Mouse (Mus musculus): ENCODE data around the gene Bcas3. TPM values are rescaled to one million over a fixed set of nuclear protein-coding genes. Genes with fewer than 3 reads are reported as not detected.

Bcas3 gene
- polyA plus RNA-seq, 1 experiment from 2014 or later = 28.0 TPM

- no peak overlapping the region for H3K4me3 ChIP-seq (ENCODE audit: low read depth, low read length)
- no peaks in the 10 kb centered on the region for H3K27me3 ChIP-seq (replicated peaks; ENCODE audit: control insufficient read depth, insufficient read depth, low read length)
- no peaks in the 10 kb centered on the region for H3K36me3 ChIP-seq (ENCODE audit: control insufficient read depth, insufficient read depth, low read length)
- peaks cover 40% of the 10 kb centered on the region for H3K4me1 ChIP-seq (ENCODE audit: control insufficient read depth, insufficient read depth, low read length)
- DNase-seq (ENCODE audit: low spot score) (peak; percentile 59), ATAC-seq (ENCODE audit: low read depth) (no peak)
- no peaks in the 10 kb centered on the region for H3K9me3 ChIP-seq (ENCODE audit: control insufficient read depth, low read length)
- 28% methylated on average over 5 of the region's 5 CpGs for WGBS
- H3K9ac ChIP-seq (ENCODE audit: low read depth, low read length) = no peak overlapping the region
- H3K4me2 ChIP-seq (ENCODE audit: low read depth, low read length) = no peak overlapping the region
- no peak overlapping the region for H3K27ac ChIP-seq (replicated peaks; ENCODE audit: low read depth, low read length)
These were observed 260.1 kb downstream of the Bcas3 start for GRCm38 (mm10) chr11:85613035-85613434.

GRCm38 (mm10) chr11:85613586-85613985 is 260.6 kb downstream of the Bcas3 start:
- Histone ChIP-seq H3K27me3 (replicated peaks; ENCODE audit: control insufficient read depth, insufficient read depth, low read length) (no peaks in the 10 kb centered on the region), H3K27ac (replicated peaks; ENCODE audit: low read depth, low read length) (no peak overlapping the region), H3K4me3 (ENCODE audit: low read depth, low read length) (no peak overlapping the region), H3K9ac (ENCODE audit: low read depth, low read length) (no peak overlapping the region), H3K4me1 (ENCODE audit: control insufficient read depth, insufficient read depth, low read length) (peaks cover 40% of the 10 kb centered on the region), H3K36me3 (ENCODE audit: control insufficient read depth, insufficient read depth, low read length) (no peaks in the 10 kb centered on the region), H3K4me2 (ENCODE audit: low read depth, low read length) (no peak overlapping the region), H3K9me3 (ENCODE audit: control insufficient read depth, low read length) (no peaks in the 10 kb centered on the region)
- DNase-seq (ENCODE audit: low spot score) (no peak), ATAC-seq (ENCODE audit: low read depth) (no peak)
- WGBS = 56% methylated on average over 3 of the region's 3 CpGs

- H3K4me1 ChIP-seq (ENCODE audit: control insufficient read depth, insufficient read depth, low read length) = peaks cover 43% of the 10 kb centered on the region
- ATAC-seq (ENCODE audit: low read depth) (no peak), DNase-seq (ENCODE audit: low spot score) (no peak)
- no peak overlapping the region for H3K4me3 ChIP-seq (ENCODE audit: low read depth, low read length)
- H3K27me3 ChIP-seq (replicated peaks; ENCODE audit: control insufficient read depth, insufficient read depth, low read length) = no peaks in the 10 kb centered on the region
- no peak overlapping the region for H3K27ac ChIP-seq (replicated peaks; ENCODE audit: low read depth, low read length)
- H3K9me3 ChIP-seq (ENCODE audit: control insufficient read depth, low read length) = no peaks in the 10 kb centered on the region
- no peak overlapping the region for H3K4me2 ChIP-seq (ENCODE audit: low read depth, low read length)
- H3K9ac ChIP-seq (ENCODE audit: low read depth, low read length) = no peak overlapping the region
- WGBS = 63% methylated on average over 7 of the region's 7 CpGs
- no peaks in the 10 kb centered on the region for H3K36me3 ChIP-seq (ENCODE audit: control insufficient read depth, insufficient read depth, low read length)
These were observed 261.5 kb downstream of the Bcas3 start for GRCm38 (mm10) chr11:85614431-85614830.

GRCm38 (mm10) chr11:85615421-85615820 is 262.5 kb downstream of the Bcas3 start:
- Histone ChIP-seq H3K27me3 (replicated peaks; ENCODE audit: control insufficient read depth, insufficient read depth, low read length) (no peaks in the 10 kb centered on the region; the same call in 1 of the 2 replicates), H3K4me2 (ENCODE audit: low read depth, low read length) (no peak overlapping the region), H3K4me3 (ENCODE audit: low read depth, low read length) (no peak overlapping the region), H3K36me3 (ENCODE audit: control insufficient read depth, insufficient read depth, low read length) (no peaks in the 10 kb centered on the region), H3K27ac (replicated peaks; ENCODE audit: low read depth, low read length) (no peak overlapping the region), H3K4me1 (ENCODE audit: control insufficient read depth, insufficient read depth, low read length) (peaks cover 33% of the 10 kb centered on the region), H3K9me3 (ENCODE audit: control insufficient read depth, low read length) (no peaks in the 10 kb centered on the region), H3K9ac (ENCODE audit: low read depth, low read length) (no peak overlapping the region)
- no peak for DNase-seq (ENCODE audit: low spot score)
- WGBS = 22% methylated on average over 7 of the region's 7 CpGs
- ATAC-seq (ENCODE audit: low read depth) = peak; percentile 41; the same call in 1 of the 2 replicates

DNA sequence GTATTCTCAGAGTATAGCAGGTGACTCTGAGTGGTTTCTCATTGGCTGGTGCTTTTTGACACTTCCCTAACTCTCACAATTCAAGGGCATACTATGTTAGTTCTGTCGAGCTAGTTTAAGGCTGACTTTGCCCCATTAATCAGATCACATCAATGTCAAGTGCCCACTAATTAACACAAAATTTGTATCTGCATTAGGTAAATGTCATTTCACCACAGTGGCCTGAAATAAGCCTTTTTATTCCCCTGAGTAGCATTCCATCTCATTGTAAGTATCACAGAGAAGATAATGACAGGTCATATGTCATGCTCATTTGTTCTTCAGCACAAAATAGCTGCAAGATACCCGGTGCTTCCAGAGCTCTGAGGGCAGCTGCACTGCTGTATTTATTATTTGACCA is 268.5 kb downstream of the Bcas3 start:
- Histone ChIP-seq H3K27ac (replicated peaks; ENCODE audit: low read depth, low read length) (no peak overlapping the region), H3K4me1 (ENCODE audit: control insufficient read depth, insufficient read depth, low read length) (peaks cover 23% of the 10 kb centered on the region), H3K9ac (ENCODE audit: low read depth, low read length) (no peak overlapping the region), H3K9me3 (ENCODE audit: control insufficient read depth, low read length) (no peaks in the 10 kb centered on the region), H3K27me3 (replicated peaks; ENCODE audit: control insufficient read depth, insufficient read depth, low read length) (no peaks in the 10 kb centered on the region; the same call in 1 of the 2 replicates), H3K36me3 (ENCODE audit: control insufficient read depth, insufficient read depth, low read length) (no peaks in the 10 kb centered on the region), H3K4me3 (ENCODE audit: low read depth, low read length) (no peak overlapping the region), H3K4me2 (ENCODE audit: low read depth, low read length) (no peak overlapping the region)
- ATAC-seq (ENCODE audit: low read depth) (no peak), DNase-seq (ENCODE audit: low spot score) (no peak)
- 38% methylated on average over 2 of the region's 2 CpGs for WGBS

DNA sequence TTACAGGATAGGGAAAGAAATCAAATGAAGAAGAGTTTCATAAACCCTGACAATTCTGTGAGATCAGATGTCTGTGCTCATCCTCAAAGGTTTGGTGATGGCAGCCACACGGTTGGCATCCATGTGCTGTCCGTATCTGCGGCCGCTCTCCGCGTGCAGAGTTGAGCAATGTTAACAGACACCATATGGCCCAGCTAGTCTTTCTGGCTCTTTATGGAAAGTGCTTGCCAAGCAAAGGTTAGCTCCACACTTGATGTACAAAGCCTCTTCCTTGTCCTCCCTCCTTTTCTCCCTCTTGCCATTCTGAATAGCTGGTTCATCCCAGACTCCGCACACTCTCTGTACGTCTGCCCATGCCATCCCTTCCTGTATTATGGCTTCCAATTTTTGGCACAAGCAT is 269.0 kb downstream of the Bcas3 start:
- no peaks in the 10 kb centered on the region; the same call in 1 of the 2 replicates for H3K27me3 ChIP-seq (replicated peaks; ENCODE audit: control insufficient read depth, insufficient read depth, low read length)
- ATAC-seq (ENCODE audit: low read depth) (no peak), DNase-seq (ENCODE audit: low spot score) (no peak)
- H3K4me1 ChIP-seq (ENCODE audit: control insufficient read depth, insufficient read depth, low read length) = peaks cover 25% of the 10 kb centered on the region
- H3K4me2 ChIP-seq (ENCODE audit: low read depth, low read length) = no peak overlapping the region
- H3K9ac ChIP-seq (ENCODE audit: low read depth, low read length) = no peak overlapping the region
- no peak overlapping the region for H3K27ac ChIP-seq (replicated peaks; ENCODE audit: low read depth, low read length)
- H3K9me3 ChIP-seq (ENCODE audit: control insufficient read depth, low read length) = no peaks in the 10 kb centered on the region
- no peaks in the 10 kb centered on the region for H3K36me3 ChIP-seq (ENCODE audit: control insufficient read depth, insufficient read depth, low read length)
- no peak overlapping the region for H3K4me3 ChIP-seq (ENCODE audit: low read depth, low read length)
- 58% methylated on average over 8 of the region's 8 CpGs for WGBS

- H3K27ac ChIP-seq (replicated peaks; ENCODE audit: low read depth, low read length) = no peak overlapping the region
- H3K36me3 ChIP-seq (ENCODE audit: control insufficient read depth, insufficient read depth, low read length) = no peaks in the 10 kb centered on the region
- peaks cover 36% of the 10 kb centered on the region for H3K4me1 ChIP-seq (ENCODE audit: control insufficient read depth, insufficient read depth, low read length)
- no peak for DNase-seq (ENCODE audit: low spot score)
- no peak overlapping the region for H3K4me3 ChIP-seq (ENCODE audit: low read depth, low read length)
- no peaks in the 10 kb centered on the region; the same call in 1 of the 2 replicates for H3K27me3 ChIP-seq (replicated peaks; ENCODE audit: control insufficient read depth, insufficient read depth, low read length)
- H3K4me2 ChIP-seq (ENCODE audit: low read depth, low read length) = no peak overlapping the region
- H3K9ac ChIP-seq (ENCODE audit: low read depth, low read length) = no peak overlapping the region
- no peaks in the 10 kb centered on the region for H3K9me3 ChIP-seq (ENCODE audit: control insufficient read depth, low read length)
- no peak for ATAC-seq (ENCODE audit: low read depth)
- WGBS = 44% methylated on average over 5 of the region's 5 CpGs
These were observed 272.2 kb downstream of the Bcas3 start for GRCm38 (mm10) chr11:85625206-85625605.

DNA sequence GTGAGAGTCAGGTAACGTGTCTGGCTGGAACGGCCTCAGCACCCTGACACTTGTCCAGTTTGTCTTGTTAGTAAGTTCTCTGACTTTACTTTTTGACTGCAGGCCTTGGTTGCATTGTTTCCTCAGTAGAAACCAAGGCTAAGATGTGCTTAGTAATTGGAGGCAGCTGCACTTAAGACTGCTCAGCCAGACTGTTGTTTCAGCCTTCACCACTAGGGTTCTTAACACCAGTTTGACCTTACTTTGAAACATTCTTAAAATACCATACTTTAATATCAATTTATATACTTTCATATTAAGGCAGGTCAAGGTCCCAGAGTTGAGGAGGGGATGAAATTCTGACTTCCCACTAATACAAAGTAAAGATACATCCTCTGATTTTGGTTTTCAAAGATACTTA is 273.9 kb downstream of the Bcas3 start:
- Histone ChIP-seq H3K27me3 (replicated peaks; ENCODE audit: control insufficient read depth, insufficient read depth, low read length) (no peaks in the 10 kb centered on the region), H3K36me3 (ENCODE audit: control insufficient read depth, insufficient read depth, low read length) (no peaks in the 10 kb centered on the region), H3K9me3 (ENCODE audit: control insufficient read depth, low read length) (no peaks in the 10 kb centered on the region), H3K27ac (replicated peaks; ENCODE audit: low read depth, low read length) (0 out of 2 replicates have a peak overlapping the region, but pooled peaks have one; percentile 28), H3K4me3 (ENCODE audit: low read depth, low read length) (no peak overlapping the region), H3K4me2 (ENCODE audit: low read depth, low read length) (no peak overlapping the region), H3K4me1 (ENCODE audit: control insufficient read depth, insufficient read depth, low read length) (peaks cover 32% of the 10 kb centered on the region), H3K9ac (ENCODE audit: low read depth, low read length) (no peak overlapping the region)
- no peak for ATAC-seq (ENCODE audit: low read depth)
- no peak for DNase-seq (ENCODE audit: low spot score)
- WGBS = 55% methylated on average over 2 of the region's 2 CpGs

DNA sequence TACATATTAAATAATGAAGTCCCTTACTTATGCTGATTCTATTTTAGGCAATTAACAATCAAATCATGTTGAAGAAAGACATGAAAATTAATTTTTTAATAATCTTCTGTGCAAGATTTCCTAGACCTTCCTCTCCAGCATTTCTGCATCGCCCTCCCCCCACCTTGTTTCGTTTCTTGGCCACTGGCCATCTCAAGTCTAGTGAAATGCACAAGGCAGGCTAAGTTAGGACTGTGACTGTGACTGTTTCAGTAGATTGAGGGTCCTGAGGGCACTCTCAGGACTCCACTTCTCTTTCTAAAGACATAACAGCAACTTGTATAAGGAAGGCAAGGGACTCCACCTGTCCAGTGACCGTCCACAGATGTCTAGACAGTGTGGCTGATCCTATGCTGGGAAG is 274.4 kb downstream of the Bcas3 start:
- no peak overlapping the region for H3K4me2 ChIP-seq (ENCODE audit: low read depth, low read length)
- H3K4me3 ChIP-seq (ENCODE audit: low read depth, low read length) = no peak overlapping the region
- no peak for DNase-seq (ENCODE audit: low spot score)
- ATAC-seq (ENCODE audit: low read depth) = no peak
- no peaks in the 10 kb centered on the region for H3K9me3 ChIP-seq (ENCODE audit: control insufficient read depth, low read length)
- no peaks in the 10 kb centered on the region for H3K36me3 ChIP-seq (ENCODE audit: control insufficient read depth, insufficient read depth, low read length)
- peaks cover 31% of the 10 kb centered on the region for H3K4me1 ChIP-seq (ENCODE audit: control insufficient read depth, insufficient read depth, low read length)
- no peak overlapping the region for H3K27ac ChIP-seq (replicated peaks; ENCODE audit: low read depth, low read length)
- 43% methylated on average over 3 of the region's 3 CpGs for WGBS
- no peaks in the 10 kb centered on the region for H3K27me3 ChIP-seq (replicated peaks; ENCODE audit: control insufficient read depth, insufficient read depth, low read length)
- no peak overlapping the region for H3K9ac ChIP-seq (ENCODE audit: low read depth, low read length)
